ENCODE assay signal across 9 mouse cellular contexts in genomic region chr6:128856250-128856649, GRCm38 (mm10). TPM values are rescaled to one million over a fixed set of nuclear protein-coding genes. Genes with fewer than 3 reads are reported as not detected.
A peak's percentile ranks its signal among the peaks of the same experiment; 100 is the strongest.
DNase-seq lines count a peak whose midpoint lies in the region; ATAC-seq and TF ChIP-seq lines count a peak whose summit lies in the region.
"Had no signal": no experiment of that assay in that cellular context is flagged by ENCODE, and none has a peak within 500 bp of the region (broad histone marks: within the 10 kb centered on the region; RNA-seq: fewer than 3 reads in every experiment).

No protein-coding gene starts in this region.

- no peak overlapping the region for H3K4me3 ChIP-seq in spleen, adult 2 months (ENCODE audit: extremely low read depth, insufficient read depth, insufficient read length)
- H3K4me3 ChIP-seq in brown adipose tissue, adult 24 weeks (ENCODE audit: insufficient read depth, low read depth, low read length) = no peak overlapping the region
- H3K4me3 ChIP-seq in intestine, embryonic 16.5 days (ENCODE audit: low read length) = no peak overlapping the region
- no peak overlapping the region for H3K4me3 ChIP-seq in liver, embryonic 11.5 days (ENCODE audit: low read depth, low read length)

- H3K36me3 ChIP-seq in spleen, adult 2 months (ENCODE audit: control insufficient read depth, insufficient read depth, low read length) = peaks cover 2% of the 10 kb centered on the region; the same call in 1 of the 2 replicates
- no peaks in the 10 kb centered on the region for H3K36me3 ChIP-seq in intestine, embryonic 16.5 days (ENCODE audit: control insufficient read depth, insufficient read depth, low read length)
- H3K36me3 ChIP-seq in liver, embryonic 11.5 days (ENCODE audit: control insufficient read depth, insufficient read depth, low read length) = no peaks in the 10 kb centered on the region

- H3K4me2 ChIP-seq in intestine, embryonic 16.5 days (ENCODE audit: low read depth, low read length) = no peak overlapping the region
- no peak overlapping the region for H3K4me2 ChIP-seq in liver, embryonic 11.5 days

- no peak for TF ChIP-seq POLR2A in spleen, adult 2 months (IDR thresholded peaks at IDR 0.05; ENCODE audit: low read depth, low read length)

- no peaks in the 10 kb centered on the region for H3K27me3 ChIP-seq in spleen, adult 2 months (ENCODE audit: control insufficient read depth, insufficient read depth, low read length)
- H3K27me3 ChIP-seq in intestine, embryonic 16.5 days (replicated peaks; ENCODE audit: control insufficient read depth, insufficient read depth, low read length) = no peaks in the 10 kb centered on the region
- no peaks in the 10 kb centered on the region for H3K27me3 ChIP-seq in liver, embryonic 11.5 days (replicated peaks; ENCODE audit: control insufficient read depth, insufficient read depth, low read length)

- H3K9me3 ChIP-seq in intestine, embryonic 16.5 days (ENCODE audit: control insufficient read depth, low read length) = no peaks in the 10 kb centered on the region
- H3K9me3 ChIP-seq in liver, embryonic 11.5 days (ENCODE audit: control insufficient read depth, low read length) = no peaks in the 10 kb centered on the region

- H3K4me1 ChIP-seq in spleen, adult 2 months (ENCODE audit: control insufficient read depth, insufficient read depth, insufficient read length) = peaks cover 26% of the 10 kb centered on the region; the same call in 1 of the 2 replicates
- H3K4me1 ChIP-seq in brown adipose tissue, adult 24 weeks (ENCODE audit: control insufficient read depth, insufficient read depth, insufficient read length, low read length) = peaks cover 6% of the 10 kb centered on the region
- no peaks in the 10 kb centered on the region for H3K4me1 ChIP-seq in intestine, embryonic 16.5 days (ENCODE audit: control insufficient read depth, insufficient read depth, low read length)
- no peaks in the 10 kb centered on the region; the same call in 1 of the 2 replicates for H3K4me1 ChIP-seq in liver, embryonic 11.5 days (replicated peaks; ENCODE audit: control insufficient read depth, insufficient read depth, low read length)

- H3K9ac ChIP-seq in intestine, embryonic 16.5 days (ENCODE audit: low read depth, low read length) = no peak overlapping the region
- no peak overlapping the region for H3K9ac ChIP-seq in liver, embryonic 11.5 days (ENCODE audit: low read depth, low read length)

- ATAC-seq in granulocyte monocyte progenitor cell, adult 5-6 weeks (replicated peaks; ENCODE audit: poor library complexity, severe bottlenecking) = peak; percentile 85
- ATAC-seq in intestine, embryonic 16.5 days = peak; percentile 78
- 0 out of 2 replicates have a peak, but pooled peaks have one; percentile 36 for ATAC-seq in liver, embryonic 11.5 days (replicated peaks; ENCODE audit: low FRiP score)

- peak overlapping the region; percentile 58 for H3K27ac ChIP-seq in spleen, adult 2 months (ENCODE audit: insufficient read depth, low read length)
- H3K27ac ChIP-seq in brown adipose tissue, adult 24 weeks (replicated peaks; ENCODE audit: low read depth, low read length) = peak overlapping the region; percentile 20; the same call in 1 of the 2 replicates
- no peak overlapping the region for H3K27ac ChIP-seq in intestine, embryonic 16.5 days (ENCODE audit: low read length)
- H3K27ac ChIP-seq in liver, embryonic 11.5 days (ENCODE audit: low read depth, low read length) = no peak overlapping the region

- peak in 1 of 2 experiments; percentile 71 for DNase-seq in spleen, adult 2 months (ENCODE audit: low read depth in 1 of 2, low spot score in 2 of 2)
- no peak for DNase-seq in spleen, postnatal 14 days (ENCODE audit: low spot score in 2 of 2)
- DNase-seq in liver, embryonic 11.5 days (ENCODE audit: low spot score) = no peak
- peak; percentile 17 for DNase-seq in right cerebral cortex, adult 18-20 months

- 14% methylated on average over 5 of the region's 5 CpGs for WGBS in spleen, adult 2 months
- WGBS in intestine, embryonic 16.5 days = 48% methylated on average over 5 of the region's 5 CpGs
- WGBS in liver, embryonic 11.5 days = 76% methylated on average over 5 of the region's 5 CpGs

- no peak for TF ChIP-seq CTCF in spleen, adult 2 months (IDR thresholded peaks at IDR 0.05; ENCODE audit: extremely low read depth, insufficient read depth, insufficient read length, insufficient replicate concordance)

RNA-seq across cellular contexts. Expression of gene Klrb1b, which starts 30.1 kb away (rescaled TPM):
- polyA plus RNA-seq in spleen, adult 2 months (2012; rRNA removed) = 0.62 and 1.7 TPM in 2 replicates
- 1.2 TPM in 1 of 2 replicates, not detected in the other for polyA plus RNA-seq in brown adipose tissue, adult 24 weeks (2012; ENCODE audit: insufficient read depth, insufficient read length, missing spikeins)
- not detected in 2 replicates for total RNA-seq in granulocyte monocyte progenitor cell, adult 5-6 weeks (2014; fragmentation: Nextera tagmentation)
- 0.09 TPM in 1 of 2 replicates, not detected in the other for total RNA-seq in granulocyte monocyte progenitor cell, adult 5-6 weeks (2017)
- polyA plus RNA-seq in intestine, embryonic 16.5 days (2015; fragmentation: Nextera tagmentation; extraction: Ambion mirVana) = 1.1 and 1.4 TPM in 2 replicates
- polyA plus RNA-seq in liver, embryonic 11.5 days (2014; fragmentation: Nextera tagmentation; extraction: Ambion mirVana) = not detected in 2 replicates
- total RNA-seq: layer of hippocampus, postnatal 25 days had no signal

RNA-seq across cellular contexts. Expression of gene Gm44511, which starts 30.1 kb away (rescaled TPM):
- polyA plus RNA-seq in spleen, adult 2 months (2012; rRNA removed) = 0.23 and 0.53 TPM in 2 replicates
- polyA plus RNA-seq in brown adipose tissue, adult 24 weeks (2012; ENCODE audit: insufficient read depth, insufficient read length, missing spikeins) = not detected in 2 replicates
- total RNA-seq in granulocyte monocyte progenitor cell, adult 5-6 weeks (2014; fragmentation: Nextera tagmentation) = not detected in 2 replicates
- not detected in 2 replicates for total RNA-seq in granulocyte monocyte progenitor cell, adult 5-6 weeks (2017)
- polyA plus RNA-seq in intestine, embryonic 16.5 days (2015; fragmentation: Nextera tagmentation; extraction: Ambion mirVana) = 0.38 TPM in 1 of 2 replicates, not detected in the other
- not detected in 2 replicates for polyA plus RNA-seq in liver, embryonic 11.5 days (2014; fragmentation: Nextera tagmentation; extraction: Ambion mirVana)
- total RNA-seq: adrenal gland, adult 18-20 months; layer of hippocampus, postnatal 25 days had no signal

RNA-seq across cellular contexts. Expression of gene Clec2i, which starts 31.1 kb away (rescaled TPM):
- 5.0 and 9.6 TPM in 2 replicates for polyA plus RNA-seq in spleen, adult 2 months (2012; rRNA removed)
- polyA plus RNA-seq in brown adipose tissue, adult 24 weeks (2012; ENCODE audit: insufficient read depth, insufficient read length, missing spikeins) = 0.83 TPM in 1 of 2 replicates, not detected in the other
- total RNA-seq in granulocyte monocyte progenitor cell, adult 5-6 weeks (2014; fragmentation: Nextera tagmentation) = 4.2 and 4.6 TPM in 2 replicates
- 9.5 and 14.1 TPM in 2 replicates for total RNA-seq in granulocyte monocyte progenitor cell, adult 5-6 weeks (2017)
- polyA plus RNA-seq in intestine, embryonic 16.5 days (2015; fragmentation: Nextera tagmentation; extraction: Ambion mirVana) = 0.22 and 0.40 TPM in 2 replicates
- polyA plus RNA-seq in liver, embryonic 11.5 days (2014; fragmentation: Nextera tagmentation; extraction: Ambion mirVana) = not detected in 2 replicates
- total RNA-seq: layer of hippocampus, postnatal 25 days had no signal

RNA-seq across cellular contexts. Expression of gene BC035044, which starts 34.7 kb away (rescaled TPM):
- polyA plus RNA-seq in spleen, adult 2 months (2012; rRNA removed) = 16.3 and 22.9 TPM in 2 replicates
- polyA plus RNA-seq in brown adipose tissue, adult 24 weeks (2012; ENCODE audit: insufficient read depth, insufficient read length, missing spikeins) = not detected in 2 replicates
- total RNA-seq in granulocyte monocyte progenitor cell, adult 5-6 weeks (2014; fragmentation: Nextera tagmentation) = 231 and 260 TPM in 2 replicates
- 296 and 376 TPM in 2 replicates for total RNA-seq in granulocyte monocyte progenitor cell, adult 5-6 weeks (2017)
- 1.6 and 1.9 TPM in 2 replicates for polyA plus RNA-seq in intestine, embryonic 16.5 days (2015; fragmentation: Nextera tagmentation; extraction: Ambion mirVana)
- 4.7 and 5.3 TPM in 2 replicates for polyA plus RNA-seq in liver, embryonic 11.5 days (2014; fragmentation: Nextera tagmentation; extraction: Ambion mirVana)

Comparison
In these comparisons a context has a peak if more than half of its experiments do, and no peak if none do; other contexts are left out.
1. H3K27ac ChIP-seq: peak in spleen, adult 2 months (single experiment) and brown adipose tissue, adult 24 weeks (single experiment); none in intestine, embryonic 16.5 days (single experiment) and liver, embryonic 11.5 days (single experiment).
2. Peak in every context shown above with its lines, with median percentiles within 50 percentile points of each other: ATAC-seq.